Mouse (Mus musculus) stomach, embryonic 14.5 days (tissue): ENCODE measurements around the gene Klhdc3. TPM values are rescaled to one million over a fixed set of nuclear protein-coding genes. Genes with fewer than 3 reads are reported as not detected.
A peak's percentile ranks its signal among the peaks of the same experiment; 100 is the strongest.

Experiments used
- ATAC-seq: fragments of 200-750 bp; cut with Nextera tagmentation; 2 replicates; pipeline ENCODE4 v1.8.0; 2017; ENCODE audit warnings: low read depth, moderate TSS enrichment; ENCODE audit not compliant: insufficient number of reproducible peaks, insufficient read depth, low FRiP score
- H3K27ac ChIP-seq: fragments of 300-500 bp; sonication (generic); 2 replicates; pipeline ENCODE4 v1.5.1; 2014; ENCODE audit warnings: mild to moderate bottlenecking, low read length, moderate library complexity, mixed read lengths
- H3K27me3 ChIP-seq: fragments of 300-500 bp; sonication (generic); 2 replicates; pipeline ENCODE4 v1.6.1; 2014; ENCODE audit warnings: low read length, control low read depth, mixed read lengths; ENCODE audit not compliant: control insufficient read depth, insufficient read depth
- H3K36me3 ChIP-seq: fragments of 300-500 bp; sonication (generic); 2 replicates; pipeline ENCODE4 v1.6.1; 2014; ENCODE audit warnings: mild to moderate bottlenecking, control low read depth, low read length, moderate library complexity, mixed read lengths; ENCODE audit not compliant: control insufficient read depth, insufficient read depth
- H3K4me1 ChIP-seq: fragments of 300-500 bp; sonication (generic); 2 replicates; pipeline ENCODE4 v1.6.1; 2014; ENCODE audit warnings: low read length, control low read depth, mixed read lengths; ENCODE audit not compliant: control insufficient read depth, insufficient read depth
- H3K4me2 ChIP-seq: fragments of 300-500 bp; sonication (generic); replicated peaks from 2 replicates; pipeline ENCODE4 v1.6.1; 2014; ENCODE audit warnings: low read depth, low read length, control low read depth
- H3K4me3 ChIP-seq: fragments of 300-500 bp; sonication (generic); 2 replicates; pipeline ENCODE4 v1.5.1; 2014; ENCODE audit warnings: low read depth, low read length, control low read depth
- H3K9ac ChIP-seq: fragments of 300-500 bp; sonication (generic); replicated peaks from 2 replicates; pipeline ENCODE4 v1.6.1; 2014; ENCODE audit warnings: low read depth, mild to moderate bottlenecking, control low read depth, low read length, moderate library complexity, mixed read lengths
- H3K9me3 ChIP-seq: fragments of 300-500 bp; sonication (generic); 2 replicates; pipeline ENCODE4 v1.6.1; 2016; ENCODE audit warnings: low read depth, low read length, control low read depth; ENCODE audit not compliant: control insufficient read depth
- WGBS: fragments of 180-500 bp; shearing (Covaris S2); extraction: QIAGEN DNeasy Blood & Tissue Kit; methylation state at CpG from one replicate; pipeline ENCODE4 v1.1.7; 2014; 5-methylcytosine and 5-hydroxymethylcytosine counted together
- polyA plus RNA-seq: library from polyadenylated mRNA; unstranded; fragments of >200 nt; fragmentation: Nextera tagmentation; extraction: Ambion mirVana; gene quantifications from 2 replicates; pipeline ENCODE4 v1.2.1, GENCODE M21; 2014

Gene Klhdc3
- polyA plus RNA-seq, 1 experiment from 2014 or later: 101 TPM

DNA sequence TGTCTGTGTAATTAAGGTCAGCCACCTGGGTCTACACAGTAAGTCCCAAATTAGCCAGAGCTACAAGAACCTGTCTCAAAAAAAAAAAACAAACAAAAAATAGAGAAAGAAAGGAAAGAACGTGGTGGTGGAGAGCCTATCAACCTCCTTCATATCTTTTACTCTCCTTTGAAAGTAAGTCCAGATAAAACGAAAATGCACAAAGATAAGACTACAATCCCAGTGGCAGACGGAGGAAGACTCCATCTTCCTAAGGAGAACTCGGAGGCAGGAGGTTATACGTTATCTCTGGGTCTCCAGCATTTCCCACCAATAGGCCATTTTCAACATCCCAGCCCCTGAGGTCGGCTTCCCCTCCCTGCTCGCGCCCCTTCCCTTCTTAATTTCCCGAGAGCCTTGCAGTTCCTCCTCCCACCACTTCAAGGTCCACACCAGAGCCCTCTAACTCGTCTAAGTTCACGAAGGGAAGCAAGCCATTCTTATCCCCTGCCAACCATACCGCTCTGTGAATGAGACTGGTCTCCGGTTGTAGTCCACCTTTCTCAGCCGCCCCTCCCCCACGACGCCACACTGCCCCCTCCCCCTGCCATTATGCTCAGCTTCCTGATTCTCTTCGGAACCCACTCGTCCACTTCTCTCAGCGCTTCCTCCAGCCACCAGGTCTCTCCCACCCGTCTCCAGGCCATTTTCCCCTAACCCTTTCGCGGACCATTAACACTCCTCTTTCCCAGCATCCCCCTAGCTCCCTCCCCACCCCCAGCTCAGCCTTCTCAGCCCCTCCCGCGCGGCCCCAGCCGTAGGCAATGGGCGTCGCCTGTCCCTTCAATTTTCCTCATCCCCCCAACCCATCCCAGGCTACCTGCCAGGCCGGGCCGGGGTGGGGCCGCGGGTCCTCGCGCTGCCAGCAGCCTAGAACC lies 613 bp downstream of the Klhdc3 start:
- H3K9me3 ChIP-seq: no peaks in the 10 kb centered on the region
- H3K4me1 ChIP-seq: peaks cover 25% of the 10 kb centered on the region
- H3K27ac ChIP-seq: peak overlapping the region; percentile 89
- peaks cover 49% of the 10 kb centered on the region for H3K36me3 ChIP-seq
- peak overlapping the region; percentile 89 for H3K4me3 ChIP-seq
- no peaks in the 10 kb centered on the region for H3K27me3 ChIP-seq
- H3K4me2 ChIP-seq: peak overlapping the region; percentile 53
- under 1% methylated on average over 34 of the region's 34 CpGs for WGBS
- peak overlapping the region; percentile 64 for H3K9ac ChIP-seq
- ATAC-seq: no peak; the same call in 1 of the 2 replicates

DNA sequence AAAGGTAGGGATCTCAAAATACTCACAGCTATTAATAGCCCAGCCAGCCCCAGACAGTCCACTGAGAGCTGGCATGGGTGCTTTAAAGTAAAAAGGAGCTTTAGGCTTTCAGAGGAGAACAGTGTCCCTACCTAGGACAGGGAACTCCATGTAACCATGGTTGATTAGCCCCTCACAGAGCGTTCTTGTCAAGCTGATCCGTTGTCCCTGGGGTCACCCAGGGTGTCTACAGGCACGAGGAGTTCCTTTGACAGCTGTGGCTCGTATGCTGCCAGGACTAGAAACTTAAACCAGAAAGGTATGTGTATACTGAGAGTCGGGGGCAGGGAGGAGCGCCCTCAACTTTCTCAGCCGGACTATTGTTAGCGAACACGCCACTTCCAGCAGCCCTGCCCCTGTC lies 1.8 kb downstream of the Klhdc3 start:
- H3K36me3 ChIP-seq: peaks cover 40% of the 10 kb centered on the region
- no peak for ATAC-seq
- H3K27ac ChIP-seq: no peak overlapping the region
- H3K4me1 ChIP-seq: peaks cover 34% of the 10 kb centered on the region
- H3K4me2 ChIP-seq: peak overlapping the region; percentile 53
- WGBS: 18% methylated on average over 9 of the region's 9 CpGs
- no peaks in the 10 kb centered on the region for H3K9me3 ChIP-seq
- H3K9ac ChIP-seq: no peak overlapping the region; the same call in 1 of the 2 replicates
- peak overlapping the region; percentile 89; the same call in 1 of the 2 replicates for H3K4me3 ChIP-seq
- H3K27me3 ChIP-seq: no peaks in the 10 kb centered on the region

DNA sequence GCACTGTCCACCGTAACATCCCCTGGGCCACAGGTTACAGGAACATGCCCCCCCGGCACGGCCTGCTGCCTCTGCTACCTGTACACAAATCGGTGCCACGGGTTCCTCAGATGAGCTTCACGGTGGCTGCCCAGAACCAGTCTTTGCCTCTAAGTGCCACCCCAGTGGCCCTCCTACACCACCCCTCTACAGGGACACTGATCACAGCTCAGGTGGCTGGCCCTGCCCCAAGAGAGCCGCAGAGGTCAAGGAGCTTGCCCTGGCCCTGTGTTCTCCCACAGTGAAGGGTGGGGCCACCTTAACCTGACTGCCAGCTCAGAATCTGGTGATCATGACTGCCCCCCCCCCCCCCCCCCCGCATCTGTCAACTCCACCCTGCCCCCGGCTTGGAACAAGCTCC lies 2.3 kb downstream of the Klhdc3 start, which contains the start of gene Mea1:
TSS of gene Mea1 (plus strand) at position 378 of the 400 bp plus-strand sequence.
- H3K36me3 ChIP-seq: peaks cover 36% of the 10 kb centered on the region
- peak within 1 kb of the TSS; percentile 64 for H3K9ac ChIP-seq
- H3K27ac ChIP-seq: no peak within 1 kb of the TSS
- no peaks in the 10 kb centered on the region for H3K27me3 ChIP-seq
- no peaks in the 10 kb centered on the region for H3K9me3 ChIP-seq
- peaks cover 35% of the 10 kb centered on the region for H3K4me1 ChIP-seq
- ATAC-seq: no peak
- H3K4me2 ChIP-seq: peak within 1 kb of the TSS; percentile 53
- 87% methylated on average over 8 of the region's 9 CpGs for WGBS
- peak within 1 kb of the TSS; percentile 89 for H3K4me3 ChIP-seq

DNA sequence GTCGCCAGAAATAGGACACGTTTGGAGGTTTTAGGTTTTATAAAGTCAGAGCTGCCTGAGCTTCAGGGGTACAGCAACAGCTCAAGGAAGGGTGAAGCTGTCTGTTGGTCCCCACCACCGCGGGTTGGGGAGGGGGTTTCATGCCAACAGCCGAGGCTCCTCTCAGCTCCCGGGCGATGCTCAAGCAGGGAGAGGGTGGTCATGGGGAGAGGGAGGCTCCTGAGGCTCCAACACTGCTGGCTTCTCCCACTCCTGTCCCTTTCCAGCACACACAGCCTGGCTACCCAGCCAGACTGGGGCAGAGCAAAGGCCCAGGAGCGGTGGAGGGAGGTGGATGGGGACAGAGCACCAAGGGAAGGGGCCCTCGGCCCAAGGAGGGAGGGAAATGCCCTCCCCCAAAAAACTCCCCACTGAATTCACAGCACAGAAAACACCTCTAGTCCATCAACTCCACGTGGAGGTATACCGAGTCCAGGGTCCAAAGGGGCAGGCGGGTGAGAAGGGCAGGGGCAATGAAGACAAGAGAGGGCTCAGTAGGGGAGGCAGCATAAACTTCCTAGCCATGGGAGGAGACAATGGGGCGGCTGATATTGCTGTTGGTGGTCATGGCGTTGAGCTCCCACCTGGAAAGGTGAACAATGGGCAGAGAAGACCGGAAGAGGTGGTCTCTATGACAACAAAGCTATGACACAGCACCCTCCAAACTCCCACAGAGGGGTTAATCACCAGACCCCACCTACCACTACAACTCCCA lies 6.0 kb downstream of the Klhdc3 start:
- Histone ChIP-seq H3K4me2 (peak overlapping the region; percentile 51), H3K9ac (peak overlapping the region; percentile 37; the same call in 1 of the 2 replicates), H3K27me3 (no peaks in the 10 kb centered on the region), H3K27ac (peak overlapping the region; percentile 75), H3K9me3 (no peaks in the 10 kb centered on the region), H3K4me3 (peak overlapping the region; percentile 54), H3K36me3 (peaks cover 37% of the 10 kb centered on the region), H3K4me1 (peaks cover 30% of the 10 kb centered on the region)
- 16% methylated on average over 15 of the region's 15 CpGs for WGBS
- 0 out of 2 replicates have a peak, but pooled peaks have one; percentile 4 for ATAC-seq

- Histone ChIP-seq H3K27me3 (no peaks in the 10 kb centered on the region), H3K9ac (peak within 1 kb of the TSS; percentile 37), H3K27ac (peak within 1 kb of the TSS; percentile 75), H3K9me3 (no peaks in the 10 kb centered on the region), H3K4me2 (peak within 1 kb of the TSS; percentile 54), H3K4me3 (peak within 1 kb of the TSS; percentile 54), H3K36me3 (peaks cover 44% of the 10 kb centered on the region), H3K4me1 (peaks cover 22% of the 10 kb centered on the region)
- peak; percentile 94 for ATAC-seq
- under 1% methylated on average over 43 of the region's 43 CpGs for WGBS
Measured at GRCm38 (mm10) chr17:46673850-46674529, 6.7 kb downstream of the Klhdc3 start, which contains the start of gene Rrp36. TSS of gene Rrp36 (minus strand) at chr17:46674352.

- Histone ChIP-seq H3K4me3 (no peak overlapping the region), H3K4me2 (no peak overlapping the region), H3K9ac (no peak overlapping the region), H3K27me3 (no peaks in the 10 kb centered on the region), H3K27ac (no peak overlapping the region), H3K9me3 (no peaks in the 10 kb centered on the region), H3K4me1 (peaks cover 13% of the 10 kb centered on the region), H3K36me3 (peaks cover 32% of the 10 kb centered on the region)
- no peak for ATAC-seq
- WGBS: 96% methylated on average over 10 of the region's 10 CpGs
Measured at GRCm38 (mm10) chr17:46669911-46670310, 10.8 kb downstream of the Klhdc3 start.

- no peaks in the 10 kb centered on the region for H3K27me3 ChIP-seq
Measured at GRCm38 (mm10) chr17:46667712-46668111, 13.0 kb downstream of the Klhdc3 start.

GRCm38 (mm10) chr17:46662730-46663129 lies 18.0 kb downstream of the Klhdc3 start:
- 84% methylated on average over 5 of the region's 5 CpGs for WGBS
- Histone ChIP-seq H3K4me3 (no peak overlapping the region), H3K27me3 (no peaks in the 10 kb centered on the region), H3K9ac (no peak overlapping the region), H3K27ac (no peak overlapping the region), H3K4me2 (no peak overlapping the region), H3K9me3 (no peaks in the 10 kb centered on the region), H3K4me1 (no peaks in the 10 kb centered on the region), H3K36me3 (peaks cover 75% of the 10 kb centered on the region)
- ATAC-seq: no peak

More at GRCm38 (mm10) chr17:46667712-46668111, 13.0 kb downstream of the Klhdc3 start:
- H3K4me1 ChIP-seq: no peaks in the 10 kb centered on the region
- H3K4me2 ChIP-seq: no peak overlapping the region
- WGBS: 90% methylated on average over 16 of the region's 16 CpGs
- H3K9me3 ChIP-seq: no peaks in the 10 kb centered on the region
- no peak overlapping the region for H3K4me3 ChIP-seq
- no peak for ATAC-seq
- H3K9ac ChIP-seq: no peak overlapping the region
- H3K27ac ChIP-seq: no peak overlapping the region
- H3K36me3 ChIP-seq: peaks cover 51% of the 10 kb centered on the region
